Mouse (Mus musculus) cerebellum, adult 2 months (tissue): Measurements from ENCODE around the gene Atp5g2. TPM values are rescaled to one million over a fixed set of nuclear protein-coding genes. Genes with fewer than 3 reads are reported as not detected.
"Not testable (repeated sequence)": the region's sequence is repeated elsewhere in the genome, so short reads cannot be mapped to it uniquely, and the experiment has no call there.

Experiments used
- DNase-seq, 2 experiments: peaks; one replicate each; pipeline ENCODE4 v3.0.0; 2021
- H3K27ac ChIP-seq: fragments of 200-500 bp; 2 replicates; pipeline ENCODE4 v1.5.1; 2012; ENCODE audit warnings: low read length, control low read depth, inconsistent platforms; ENCODE audit not compliant: insufficient read depth
- H3K27me3 ChIP-seq: fragments of 200-500 bp; 2 replicates; pipeline ENCODE4 v1.6.1; 2012; ENCODE audit warnings: inconsistent platforms, mild to moderate bottlenecking, low read length, moderate library complexity; ENCODE audit not compliant: control insufficient read depth, insufficient read depth
- H3K4me1 ChIP-seq: fragments of 200-500 bp; 2 replicates; pipeline ENCODE4 v1.6.1; 2011; ENCODE audit warnings: low read length; ENCODE audit not compliant: control insufficient read depth, insufficient read depth
- H3K4me3 ChIP-seq: fragments of 200-500 bp; replicated peaks from 2 replicates; pipeline ENCODE3; 2011; ENCODE audit warnings: mild to moderate bottlenecking, low read depth, low read length, control low read depth; ENCODE audit not compliant: insufficient read depth
- CTCF ChIP-seq: fragments of 200-500 bp; IDR thresholded peaks from 2 replicates; pipeline ENCODE4 v1.5.1; 2011; ENCODE audit warnings: low read depth, mild to moderate bottlenecking, control low read depth, low read length, moderate library complexity, borderline replicate concordance; ENCODE audit not compliant: insufficient read depth
- POLR2A ChIP-seq: fragments of 200-500 bp; IDR thresholded peaks from 2 replicates; pipeline ENCODE4 v1.6.1; 2011; ENCODE audit warnings: low read length, control low read depth, borderline replicate concordance; ENCODE audit not compliant: insufficient read depth
- WGBS: fragments of 180-500 bp; shearing (Covaris S2); methylation state at CpG from one replicate; pipeline ENCODE4 v1.1.7; 2018; 5-methylcytosine and 5-hydroxymethylcytosine counted together
- polyA plus RNA-seq: library from polyadenylated mRNA; depleted of rRNA; stranded (reverse); fragments of >200 nt; gene quantifications from 2 replicates; pipeline ENCODE4 v1.2.3, GENCODE M21; 2012

Gene Atp5g2
- polyA plus RNA-seq, 1 experiment = 391 TPM

GRCm38 (mm10) chr15:102656658-102657057, 15.5 kb downstream of the Atp5g2 start:
- TF ChIP-seq POLR2A = no peak
- Histone ChIP-seq H3K4me3 (no peak overlapping the region), H3K4me1 (no peaks in the 10 kb centered on the region), H3K27ac (peak overlapping the region; percentile 67; the same call in 1 of the 2 replicates), H3K27me3 (no peaks in the 10 kb centered on the region)
- 37% methylated on average over 4 of the region's 4 CpGs for WGBS
- no peak for DNase-seq

GRCm38 (mm10) chr15:102651928-102652660, 20.1 kb downstream of the Atp5g2 start:
- WGBS = 85% methylated on average over 9 of the region's 9 CpGs
- not testable (repeated sequence) for H3K4me3 ChIP-seq, H3K27ac ChIP-seq, H3K27me3 ChIP-seq, DNase-seq, H3K4me1 ChIP-seq

DNA sequence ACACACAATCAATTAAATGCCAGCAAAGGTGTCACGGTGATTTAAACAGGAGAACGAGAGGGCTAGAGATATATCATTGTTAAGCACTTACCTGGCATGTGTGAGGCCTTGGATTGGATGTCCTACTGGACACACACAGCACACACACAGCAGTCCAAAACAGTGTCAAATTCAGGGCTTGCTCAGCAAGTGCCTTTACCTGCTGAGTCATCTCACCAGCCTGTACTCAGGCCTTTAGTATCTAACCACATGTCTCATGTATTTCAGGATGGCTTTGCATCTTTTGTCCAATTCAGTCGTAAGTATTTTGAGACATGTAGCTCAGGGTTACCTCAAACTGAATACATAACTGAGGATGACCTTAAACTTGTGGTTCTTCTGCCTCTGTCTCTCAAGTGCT, 21.0 kb downstream of the Atp5g2 start:
- DNase-seq = no peak
- no peak overlapping the region for H3K27ac ChIP-seq
- no peak overlapping the region for H3K4me3 ChIP-seq
- no peaks in the 10 kb centered on the region for H3K27me3 ChIP-seq
- no peaks in the 10 kb centered on the region for H3K4me1 ChIP-seq
- TF ChIP-seq POLR2A = no peak
- no peak for TF ChIP-seq CTCF
- WGBS = 88% methylated on average over 3 of the region's 3 CpGs

DNA sequence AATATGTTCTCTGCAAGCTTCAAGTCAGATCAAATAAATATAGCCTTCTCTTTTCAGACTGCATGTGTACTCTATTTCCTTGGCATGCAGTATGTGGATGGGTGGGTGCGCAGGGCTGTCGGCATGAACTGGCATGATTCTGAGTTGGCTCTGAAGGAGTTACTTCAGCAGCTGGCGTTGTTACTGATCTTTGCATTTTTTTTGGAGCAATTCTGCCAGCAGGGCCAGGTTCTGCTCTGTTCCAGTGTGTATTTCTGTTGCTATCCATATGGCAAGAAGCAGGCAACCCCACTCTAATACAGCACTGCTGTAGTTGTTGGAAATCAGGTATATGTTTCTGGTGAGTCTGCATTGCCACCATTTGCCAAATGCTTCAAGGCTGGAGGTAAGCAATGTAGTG, 36.3 kb downstream of the Atp5g2 start:
- WGBS = 15% methylated on average over 3 of the region's 3 CpGs
- Histone ChIP-seq H3K4me3 (no peak overlapping the region), H3K27ac (no peak overlapping the region), H3K4me1 (no peaks in the 10 kb centered on the region), H3K27me3 (no peaks in the 10 kb centered on the region)
- no peak for DNase-seq
- no peak for TF ChIP-seq POLR2A
- no peak for TF ChIP-seq CTCF

- Histone ChIP-seq H3K27ac (no peak overlapping the region), H3K27me3 (no peaks in the 10 kb centered on the region), H3K4me1 (no peaks in the 10 kb centered on the region), H3K4me3 (no peak overlapping the region)
- TF ChIP-seq CTCF (no peak), POLR2A (no peak)
- DNase-seq = no peak
- 85% methylated on average over 8 of the region's 8 CpGs for WGBS
These were observed 37.5 kb downstream of the Atp5g2 start for GRCm38 (mm10) chr15:102634684-102635083.

- TF ChIP-seq POLR2A (no peak), CTCF (no peak)
- Histone ChIP-seq H3K27ac (no peak overlapping the region), H3K27me3 (no peaks in the 10 kb centered on the region), H3K4me3 (peak overlapping the region; percentile 92), H3K4me1 (no peaks in the 10 kb centered on the region; the same call in 1 of the 2 replicates)
- under 1% methylated on average over 18 of the region's 18 CpGs for WGBS
- DNase-seq = no peak
These were observed 46.5 kb downstream of the Atp5g2 start for GRCm38 (mm10) chr15:102625687-102626055.

- peak; percentile 99 for DNase-seq
- under 1% methylated on average over 51 of the region's 51 CpGs for WGBS
These were observed 47.0 kb downstream of the Atp5g2 start, which contains the start of the genes Gm28047 and Atf7 for GRCm38 (mm10) chr15:102624970-102625686. Gm28047 (minus strand) TSS chr15:102625067. Atf7 (minus strand) TSS chr15:102625464.

GRCm38 (mm10) chr15:102624291-102624969, 47.7 kb downstream of the Atp5g2 start:
- no peak for TF ChIP-seq CTCF
- no peak for TF ChIP-seq POLR2A
- under 1% methylated on average over 17 of the region's 17 CpGs for WGBS
- Histone ChIP-seq H3K4me3 (peak overlapping the region; percentile 92), H3K4me1 (no peaks in the 10 kb centered on the region; the same call in 1 of the 2 replicates), H3K27me3 (no peaks in the 10 kb centered on the region), H3K27ac (peak overlapping the region; percentile 46)
- DNase-seq = peak; percentile 41 to 43

More at GRCm38 (mm10) chr15:102624970-102625686, 47.0 kb downstream of the Atp5g2 start, which contains the start of the genes Gm28047 and Atf7:
- peak within 1 kb of the TSS; percentile 92 for H3K4me3 ChIP-seq
- no peaks in the 10 kb centered on the region for H3K27me3 ChIP-seq
- TF ChIP-seq POLR2A (peak; percentile 65; the same call in 1 of the 2 replicates), CTCF (no peak)
- peak within 1 kb of the TSS; percentile 87 for H3K27ac ChIP-seq
- H3K4me1 ChIP-seq = no peaks in the 10 kb centered on the region; the same call in 1 of the 2 replicates
